Mouse (Mus musculus) limb, embryonic 10.5 days (tissue): Measurements from ENCODE around the gene Gm5148. TPM values are rescaled to one million over a fixed set of nuclear protein-coding genes. Genes with fewer than 3 reads are reported as not detected.
A peak's percentile ranks its signal among the peaks of the same experiment; 100 is the strongest.

ENCODE experiments used
- DNase-seq: peaks from one replicate; pipeline ENCODE4 v3.0.0-alpha.2; 2017; ENCODE audit warnings: low spot score
- H3K27ac ChIP-seq: fragments of 300-500 bp; sonication (generic); 2 replicates; pipeline ENCODE4 v1.5.1; 2016; ENCODE audit warnings: mild to moderate bottlenecking
- H3K27me3 ChIP-seq: fragments of 300-500 bp; sonication (generic); 2 replicates; pipeline ENCODE4 v1.6.1; 2016; ENCODE audit warnings: low read depth, mild to moderate bottlenecking; ENCODE audit not compliant: poor library complexity, severe bottlenecking
- H3K36me3 ChIP-seq: fragments of 300-500 bp; sonication (generic); 2 replicates; pipeline ENCODE4 v1.6.1; 2016; ENCODE audit warnings: mild to moderate bottlenecking, moderate library complexity
- H3K4me1 ChIP-seq: fragments of 300-500 bp; sonication (generic); 2 replicates; pipeline ENCODE4 v1.6.1; 2016
- H3K4me3 ChIP-seq: fragments of 300-500 bp; sonication (generic); 2 replicates; pipeline ENCODE4 v1.5.1; 2016; ENCODE audit warnings: mild to moderate bottlenecking, moderate library complexity
- H3K9me3 ChIP-seq: fragments of 300-500 bp; sonication (generic); replicated peaks from 2 replicates; pipeline ENCODE4 v1.6.1; 2016; ENCODE audit warnings: mild to moderate bottlenecking
- WGBS: fragments of 180-500 bp; shearing (Covaris S2); methylation state at CpG from one replicate; pipeline ENCODE4 v1.1.7; 2016; 5-methylcytosine and 5-hydroxymethylcytosine counted together
- polyA plus RNA-seq: library from polyadenylated mRNA; unstranded; fragments of >200 nt; fragmentation: Nextera tagmentation; extraction: Ambion mirVana; gene quantifications from 2 replicates; pipeline ENCODE4 v1.2.1, GENCODE M21; 2016

The Gm5148 gene
- polyA plus RNA-seq, 1 experiment from 2014 or later = 5.7 TPM

DNA sequence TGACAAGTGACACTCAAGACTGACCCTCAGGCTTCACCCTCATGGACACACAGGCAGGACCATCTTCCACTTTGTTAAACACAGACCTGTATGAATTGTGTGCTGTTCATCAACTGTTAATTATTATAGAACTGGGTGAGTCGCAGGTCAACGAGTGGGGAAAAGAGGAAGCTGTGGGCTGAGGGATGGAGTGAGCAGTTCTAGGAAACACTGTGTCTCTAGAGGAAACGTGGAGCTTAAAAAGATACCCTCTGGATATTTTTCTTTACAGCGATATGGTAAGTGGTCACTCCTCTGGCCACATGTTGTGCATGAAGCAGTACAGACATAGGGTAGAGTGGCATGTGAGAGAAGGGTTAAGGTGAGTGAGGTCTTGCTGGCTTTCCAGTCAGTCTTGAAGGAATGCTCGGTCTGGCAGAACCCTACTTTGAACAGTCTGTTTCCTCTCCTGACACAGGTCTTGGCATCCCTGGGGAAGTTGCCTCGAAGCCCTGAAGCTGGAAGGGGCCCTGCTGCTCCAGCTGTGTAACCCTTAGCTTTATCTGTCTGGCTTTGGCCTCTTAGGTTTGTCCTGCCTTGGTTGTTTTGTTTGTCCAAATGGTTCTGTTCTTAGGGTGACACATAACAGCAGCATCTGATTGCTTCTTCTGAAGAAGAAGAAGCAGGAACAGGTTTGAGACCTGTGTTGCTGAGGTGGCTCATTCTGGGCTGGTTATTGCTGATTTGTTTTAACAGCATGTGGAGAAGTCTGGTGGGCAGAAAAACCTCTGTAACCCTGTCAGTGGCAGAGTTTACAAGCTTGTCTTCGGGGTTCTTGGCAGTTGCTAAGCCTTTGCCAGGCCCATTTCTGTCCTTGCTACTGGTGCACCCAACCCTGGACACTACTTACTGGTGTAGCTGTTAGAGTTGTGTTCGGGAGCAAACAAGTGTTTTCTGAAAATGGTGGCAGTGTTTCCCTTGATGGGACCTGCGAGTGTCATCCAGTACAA lies 4.1 kb upstream of the Gm5148 start:
- Histone ChIP-seq H3K4me3 (no peak overlapping the region), H3K4me1 (peaks cover 43% of the 10 kb centered on the region), H3K27ac (peak overlapping the region; percentile 36; the same call in 1 of the 2 replicates), H3K36me3 (no peaks in the 10 kb centered on the region), H3K9me3 (no peaks in the 10 kb centered on the region), H3K27me3 (peaks cover 31% of the 10 kb centered on the region)
- WGBS = 84% methylated on average over 9 of the region's 9 CpGs
- DNase-seq = no peak

DNA sequence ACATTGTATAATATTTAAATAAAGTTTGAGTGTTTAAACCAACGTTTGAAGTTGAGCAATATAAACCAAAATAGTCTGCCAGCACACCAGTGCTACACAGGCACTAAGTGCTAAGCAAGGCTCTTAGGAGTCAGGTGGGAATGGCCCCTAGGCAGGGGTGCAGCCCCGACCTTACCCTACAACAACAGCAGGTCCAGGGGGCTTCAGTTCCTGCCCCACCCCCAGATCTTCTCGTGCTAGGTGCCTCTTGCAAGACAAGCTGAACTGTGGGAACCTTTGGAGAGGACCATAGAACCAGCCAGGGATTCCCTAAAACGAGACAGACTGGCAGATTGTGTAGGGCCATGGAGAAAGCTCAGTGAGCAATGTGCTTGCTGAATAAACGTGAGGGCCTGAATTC lies 3.1 kb upstream of the Gm5148 start:
- H3K27me3 ChIP-seq = peaks cover 31% of the 10 kb centered on the region
- H3K36me3 ChIP-seq = no peaks in the 10 kb centered on the region
- H3K9me3 ChIP-seq = no peaks in the 10 kb centered on the region
- no peak for DNase-seq
- H3K4me1 ChIP-seq = peaks cover 48% of the 10 kb centered on the region
- no peak overlapping the region for H3K27ac ChIP-seq
- 75% methylated on average over 5 of the region's 5 CpGs for WGBS
- no peak overlapping the region for H3K4me3 ChIP-seq

DNA sequence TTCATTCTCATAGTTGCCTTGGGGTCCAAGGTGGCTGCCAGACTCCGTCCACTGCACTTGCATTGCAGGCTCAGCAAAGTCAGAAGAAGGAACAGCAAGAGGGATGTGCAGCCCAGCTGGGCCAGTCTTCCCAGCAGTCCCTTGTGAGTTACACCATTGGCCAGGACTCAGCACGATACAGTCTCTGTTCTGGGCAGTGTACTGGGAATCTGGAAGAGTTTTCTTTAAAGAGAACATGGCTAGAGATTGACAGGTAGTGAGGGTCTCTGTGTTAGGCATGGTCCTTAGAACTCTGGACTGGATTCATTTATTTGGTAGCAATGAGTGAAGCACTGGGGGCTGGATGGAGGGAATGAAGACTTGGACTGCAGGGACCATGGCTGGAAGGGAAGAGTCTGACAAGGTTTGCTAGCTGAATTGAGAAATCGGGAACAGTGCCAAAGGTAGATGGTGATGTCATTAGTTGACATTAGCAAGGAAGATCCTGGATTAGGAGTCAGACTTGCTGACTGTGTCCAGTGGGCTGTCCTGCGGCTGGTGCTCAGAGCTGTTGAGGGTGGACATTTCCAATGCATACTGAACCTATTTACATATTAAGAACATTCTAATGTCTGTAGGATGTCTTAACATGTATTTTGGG lies 2.3 kb upstream of the Gm5148 start:
- H3K36me3 ChIP-seq = no peaks in the 10 kb centered on the region
- no peak overlapping the region for H3K27ac ChIP-seq
- H3K27me3 ChIP-seq = peaks cover 31% of the 10 kb centered on the region
- H3K4me1 ChIP-seq = peaks cover 50% of the 10 kb centered on the region
- H3K4me3 ChIP-seq = no peak overlapping the region
- WGBS = 91% methylated on average over 4 of the region's 4 CpGs
- no peaks in the 10 kb centered on the region for H3K9me3 ChIP-seq
- DNase-seq = no peak

DNA sequence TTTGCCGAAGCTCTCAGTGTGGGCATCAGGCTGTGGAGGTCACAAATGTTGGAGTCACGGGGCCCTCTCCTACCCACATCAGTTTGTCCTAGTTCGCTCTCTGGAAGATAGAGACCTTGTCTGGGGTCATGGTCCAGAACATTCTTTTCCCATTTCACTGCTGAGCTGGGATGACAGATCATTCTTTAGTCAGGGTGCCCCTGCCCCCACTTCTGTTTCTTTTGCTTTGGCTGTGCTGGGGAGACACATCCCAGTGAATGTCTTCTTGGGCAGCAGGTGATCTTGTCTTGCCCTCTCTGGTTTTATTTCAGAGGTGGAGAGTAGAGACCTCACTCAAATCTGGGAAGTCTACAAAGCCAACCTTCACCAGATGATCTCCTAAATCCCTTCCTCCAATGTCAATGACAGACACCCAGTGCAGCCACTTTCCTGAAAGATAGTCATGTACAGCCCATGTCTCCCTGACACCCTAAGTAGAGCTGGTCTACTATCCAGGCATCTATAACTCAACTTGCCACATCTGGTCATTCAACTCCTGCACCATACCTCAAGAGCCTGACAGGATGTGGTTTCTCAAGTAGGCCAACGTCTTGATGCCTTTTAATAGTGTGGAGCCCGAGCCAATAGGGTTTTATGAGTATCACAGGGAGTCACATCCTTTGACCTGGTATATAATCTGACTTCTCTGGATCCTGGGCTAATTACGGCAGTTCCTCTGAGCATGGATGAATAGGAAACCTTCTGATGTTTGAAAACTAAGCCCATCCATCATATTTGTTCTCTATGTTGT lies 851 bp upstream of the Gm5148 start:
- Histone ChIP-seq H3K27ac (peak overlapping the region; percentile 89), H3K9me3 (no peaks in the 10 kb centered on the region), H3K27me3 (peaks cover 31% of the 10 kb centered on the region), H3K4me3 (peak overlapping the region; percentile 59), H3K36me3 (no peaks in the 10 kb centered on the region), H3K4me1 (peaks cover 48% of the 10 kb centered on the region)
- no peak for DNase-seq
- WGBS = 72% methylated on average over 6 of the region's 6 CpGs

DNA sequence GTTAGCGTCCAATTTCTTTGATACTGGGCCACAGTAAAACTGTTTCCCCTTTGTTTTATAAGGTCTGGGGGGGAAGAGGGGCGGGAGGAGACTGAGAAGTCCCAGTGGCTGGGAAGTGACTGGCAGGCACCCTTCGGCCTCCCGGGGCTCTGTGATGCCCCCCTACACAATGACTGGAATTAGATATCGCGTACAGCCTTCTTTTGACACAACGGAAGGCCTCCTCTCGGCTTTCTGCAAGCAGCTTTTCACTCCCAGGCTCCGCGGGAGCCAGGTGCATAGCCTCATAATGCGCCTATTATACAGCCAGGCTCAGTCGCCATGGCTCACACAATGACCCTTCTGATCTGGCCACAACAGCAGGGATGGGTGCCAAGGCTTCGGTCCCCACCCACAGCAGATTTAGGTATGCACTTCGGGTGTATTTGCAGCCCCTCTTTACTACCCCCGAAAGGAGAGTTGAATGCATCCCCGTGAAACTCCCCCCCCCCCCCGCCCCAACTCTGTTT lies 574 bp downstream of the Gm5148 start:
- H3K9me3 ChIP-seq = no peaks in the 10 kb centered on the region
- H3K4me3 ChIP-seq = peak overlapping the region; percentile 59
- H3K27ac ChIP-seq = peak overlapping the region; percentile 89
- WGBS = under 1% methylated on average over 17 of the region's 17 CpGs
- H3K36me3 ChIP-seq = no peaks in the 10 kb centered on the region
- H3K4me1 ChIP-seq = peaks cover 39% of the 10 kb centered on the region
- H3K27me3 ChIP-seq = peaks cover 40% of the 10 kb centered on the region
- peak; percentile 62 for DNase-seq

DNA sequence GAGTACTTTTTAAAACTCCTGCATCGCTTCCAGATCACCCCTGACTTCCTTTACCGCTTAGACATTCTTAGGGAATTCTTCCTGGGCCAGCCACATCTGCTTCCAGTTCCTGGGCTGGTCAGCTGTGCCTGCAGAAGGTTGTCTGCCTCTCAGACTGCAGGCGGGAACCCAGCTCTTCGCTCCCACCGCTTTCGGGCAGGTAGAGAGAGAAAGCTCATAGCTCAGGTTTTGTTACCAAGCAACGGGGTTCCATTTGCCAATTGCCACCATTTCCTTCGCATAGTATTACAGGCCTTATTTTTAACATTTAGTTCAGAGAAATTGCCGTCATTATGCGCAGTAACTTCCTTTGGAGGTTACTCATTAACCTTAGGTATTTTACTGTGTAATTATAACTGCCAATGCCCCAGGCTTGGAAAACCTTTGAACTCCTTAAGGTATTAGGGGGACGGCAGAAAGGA lies 1.2 kb downstream of the Gm5148 start:
- WGBS = 2% methylated on average over 11 of the region's 11 CpGs
- Histone ChIP-seq H3K4me1 (peaks cover 33% of the 10 kb centered on the region), H3K27me3 (peaks cover 41% of the 10 kb centered on the region), H3K27ac (peak overlapping the region; percentile 89), H3K9me3 (no peaks in the 10 kb centered on the region), H3K36me3 (no peaks in the 10 kb centered on the region), H3K4me3 (peak overlapping the region; percentile 59)
- DNase-seq = peak; percentile 80

DNA sequence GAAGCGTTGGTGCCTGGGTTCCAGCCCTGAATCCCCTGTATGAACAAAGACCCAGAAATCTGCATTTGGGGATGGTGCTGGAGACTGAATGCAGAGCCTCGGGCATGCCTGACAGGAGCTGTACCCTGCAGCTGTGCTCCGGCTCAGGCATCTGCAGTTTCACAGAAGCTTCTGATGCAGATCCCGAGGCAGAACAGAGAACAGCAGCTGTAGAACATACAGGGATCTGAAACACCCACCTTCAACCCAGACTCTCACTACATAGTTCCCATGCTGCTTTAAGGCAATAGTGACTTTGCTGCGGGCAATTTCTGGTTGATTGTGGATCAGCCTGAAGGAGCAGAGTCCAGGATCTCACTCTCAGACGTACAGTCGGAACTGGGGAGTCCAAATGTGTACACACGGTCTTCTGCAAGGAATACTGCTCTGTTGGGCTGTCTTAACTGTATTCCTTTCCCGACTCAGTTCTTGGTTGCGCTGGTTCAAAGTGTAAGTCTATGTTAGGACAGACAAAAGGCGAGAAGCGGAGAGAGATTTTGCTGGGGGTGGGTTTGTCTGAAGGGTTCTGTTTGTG lies 1.7 kb downstream of the Gm5148 start:
- Histone ChIP-seq H3K27me3 (peaks cover 36% of the 10 kb centered on the region), H3K4me1 (peaks cover 32% of the 10 kb centered on the region), H3K27ac (peak overlapping the region; percentile 89), H3K36me3 (no peaks in the 10 kb centered on the region), H3K4me3 (peak overlapping the region; percentile 59), H3K9me3 (no peaks in the 10 kb centered on the region)
- WGBS = 55% methylated on average over 12 of the region's 12 CpGs
- DNase-seq = peak; percentile 51

DNA sequence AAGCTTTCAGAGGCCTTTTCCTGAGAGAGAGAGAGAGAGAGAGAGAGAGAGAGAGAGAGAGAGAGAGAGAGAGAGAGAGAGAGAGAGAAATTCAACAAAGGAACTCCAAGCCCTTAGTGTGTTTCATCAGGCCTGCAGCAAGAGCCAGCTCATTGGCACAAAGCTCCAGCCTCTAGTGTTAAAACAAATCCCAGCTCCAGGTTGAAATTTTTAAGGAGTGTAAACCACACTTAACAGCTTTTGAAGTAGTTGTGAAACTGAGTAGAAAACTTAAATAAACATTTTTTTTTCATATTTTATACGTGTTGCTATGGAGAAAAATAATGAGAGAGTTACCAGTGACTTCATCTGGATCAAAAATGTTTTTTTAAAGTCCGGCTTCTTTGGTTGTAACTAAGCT lies 7.3 kb downstream of the Gm5148 start:
- no peaks in the 10 kb centered on the region for H3K9me3 ChIP-seq

DNA sequence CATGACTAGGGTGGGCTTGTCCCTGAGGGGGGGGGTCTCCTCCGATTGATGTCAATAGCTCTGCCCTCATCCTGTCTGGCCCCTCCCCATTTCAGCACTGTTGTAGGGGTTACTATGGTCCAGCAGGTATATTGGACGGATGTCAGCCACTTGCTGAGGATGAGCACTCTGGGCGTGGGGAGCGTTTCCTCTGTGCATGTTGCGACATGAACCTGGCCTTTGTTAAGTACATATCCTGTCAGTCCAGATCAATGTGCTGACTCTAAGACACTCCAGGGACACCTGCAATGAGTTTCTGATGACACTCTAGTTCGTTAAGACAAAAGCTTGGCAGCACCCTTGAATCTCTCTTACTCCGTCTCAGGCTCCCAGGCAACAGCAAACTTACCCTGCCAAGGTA lies 8.6 kb downstream of the Gm5148 start:
- H3K27ac ChIP-seq = 0 out of 2 replicates have a peak overlapping the region, but pooled peaks have one; percentile 68

More for the DNA sequence above, 7.3 kb downstream of the Gm5148 start:
- H3K4me3 ChIP-seq = no peak overlapping the region
- WGBS = 84% methylated on average over 2 of the region's 2 CpGs
- peaks cover 26% of the 10 kb centered on the region for H3K4me1 ChIP-seq
- H3K27me3 ChIP-seq = peaks cover 17% of the 10 kb centered on the region; the same call in 1 of the 2 replicates
- peak overlapping the region; percentile 68 for H3K27ac ChIP-seq
- no peak for DNase-seq
- no peaks in the 10 kb centered on the region for H3K36me3 ChIP-seq

DNA sequence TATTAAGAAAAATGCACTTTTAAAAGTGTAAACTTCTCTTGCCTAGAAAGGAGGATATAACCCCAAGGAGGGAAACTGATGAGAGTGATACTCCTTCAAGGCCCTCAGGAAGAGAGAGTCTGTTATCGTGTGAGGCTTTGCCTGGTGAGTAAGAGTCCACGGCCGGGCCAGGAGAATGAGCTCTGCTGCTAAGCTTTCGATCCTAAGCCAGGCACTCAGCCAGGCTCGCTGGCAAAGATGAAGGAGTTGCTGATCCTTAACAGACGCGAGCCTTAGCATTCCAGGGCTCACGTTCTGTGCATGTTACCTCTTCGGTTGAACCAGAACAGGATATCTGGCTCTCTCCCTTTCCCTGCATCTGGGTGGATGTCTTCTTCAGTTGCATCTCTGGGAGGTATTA lies 11.8 kb downstream of the Gm5148 start:
- Histone ChIP-seq H3K4me3 (no peak overlapping the region), H3K36me3 (no peaks in the 10 kb centered on the region), H3K4me1 (peaks cover 22% of the 10 kb centered on the region), H3K27ac (peak overlapping the region; percentile 30; the same call in 1 of the 2 replicates), H3K9me3 (no peaks in the 10 kb centered on the region), H3K27me3 (peaks cover 6% of the 10 kb centered on the region; the same call in 1 of the 2 replicates)
- DNase-seq = no peak
- 50% methylated on average over 9 of the region's 9 CpGs for WGBS

More for the DNA sequence above, 8.6 kb downstream of the Gm5148 start:
- H3K4me3 ChIP-seq = no peak overlapping the region
- peaks cover 17% of the 10 kb centered on the region; the same call in 1 of the 2 replicates for H3K27me3 ChIP-seq
- H3K36me3 ChIP-seq = no peaks in the 10 kb centered on the region
- H3K9me3 ChIP-seq = no peaks in the 10 kb centered on the region
- peaks cover 24% of the 10 kb centered on the region for H3K4me1 ChIP-seq
- WGBS = 79% methylated on average over 7 of the region's 7 CpGs
- no peak for DNase-seq

DNA sequence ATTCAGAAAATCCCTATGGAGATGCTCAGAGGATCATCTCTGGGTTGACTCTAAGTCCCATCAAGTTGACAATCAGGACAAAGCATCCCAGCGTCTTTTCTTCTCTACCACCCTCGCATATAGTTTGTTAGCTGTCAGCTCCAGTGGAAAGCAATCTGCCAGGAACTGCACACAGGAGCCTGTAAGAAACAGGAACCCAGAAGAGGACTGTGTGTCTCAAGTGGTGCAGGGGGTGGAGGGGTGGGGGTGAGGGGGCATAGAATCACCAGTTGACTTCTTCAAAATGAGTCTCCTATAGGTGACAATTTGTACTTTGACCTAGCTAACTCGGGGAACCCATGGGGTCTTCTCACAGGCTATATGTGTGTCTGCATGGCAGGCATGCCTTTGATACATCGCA lies 12.7 kb downstream of the Gm5148 start:
- 84% methylated on average over 4 of the region's 4 CpGs for WGBS
- DNase-seq = no peak
- H3K27ac ChIP-seq = no peak overlapping the region

DNA sequence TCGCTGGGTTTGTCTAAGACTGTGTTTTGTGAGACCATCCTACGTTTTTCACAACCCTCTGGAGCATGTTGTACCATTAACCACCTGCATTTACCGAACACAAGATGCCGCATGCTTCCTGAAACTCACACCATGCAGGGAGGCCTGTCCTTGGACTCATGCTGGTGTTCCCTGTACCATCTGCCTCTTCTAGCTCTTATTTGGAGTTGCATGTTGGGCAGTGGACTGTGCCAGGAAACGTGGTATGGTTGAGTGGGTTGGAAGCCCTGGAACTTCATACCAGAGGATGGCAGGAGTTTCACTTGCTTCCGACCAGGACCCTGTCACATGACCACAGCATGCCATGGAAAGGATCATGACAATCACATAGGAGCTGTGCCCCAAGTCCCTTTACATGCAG lies 16.5 kb downstream of the Gm5148 start:
- Histone ChIP-seq H3K36me3 (no peaks in the 10 kb centered on the region), H3K27ac (no peak overlapping the region), H3K4me3 (no peak overlapping the region), H3K4me1 (peaks cover 16% of the 10 kb centered on the region), H3K27me3 (peaks cover 3% of the 10 kb centered on the region; the same call in 1 of the 2 replicates), H3K9me3 (no peaks in the 10 kb centered on the region)
- no peak for DNase-seq
- 89% methylated on average over 6 of the region's 6 CpGs for WGBS

More for the DNA sequence above, 12.7 kb downstream of the Gm5148 start:
- Histone ChIP-seq H3K9me3 (no peaks in the 10 kb centered on the region), H3K4me3 (no peak overlapping the region), H3K27me3 (peaks cover 6% of the 10 kb centered on the region; the same call in 1 of the 2 replicates), H3K36me3 (no peaks in the 10 kb centered on the region), H3K4me1 (peaks cover 14% of the 10 kb centered on the region)
